7 mouse cellular contexts compared by ENCODE assay signal in genomic region chr4:150655989-150656388, GRCm38 (mm10). TPM values are rescaled to one million over a fixed set of nuclear protein-coding genes. Genes with fewer than 3 reads are reported as not detected.
DNase-seq lines count a peak whose midpoint lies in the region; ATAC-seq and TF ChIP-seq lines count a peak whose summit lies in the region.

No protein-coding gene starts in this region.

- no peaks in the 10 kb centered on the region for H3K79me2 ChIP-seq in heart, adult 2 months (replicated peaks; ENCODE audit: control insufficient read depth, insufficient read depth, low read length)

- WGBS in embryonic facial prominence, embryonic 12.5 days: 4% methylated on average over 17 of the region's 17 CpGs
- WGBS in heart, adult 2 months: 4% methylated on average over 17 of the region's 17 CpGs
- 3% methylated on average over 17 of the region's 17 CpGs for WGBS in kidney, adult 2 months
- 5% methylated on average over 17 of the region's 17 CpGs for WGBS in limb, embryonic 12.5 days
- 7% methylated on average over 17 of the region's 17 CpGs for WGBS in midbrain, embryonic 14.5 days

- no peak overlapping the region for H3K4me3 ChIP-seq in embryonic facial prominence, embryonic 12.5 days
- no peak overlapping the region for H3K4me3 ChIP-seq in heart, adult 2 months
- H3K4me3 ChIP-seq in kidney, adult 2 months (ENCODE audit: insufficient read depth, low read depth, low read length): no peak overlapping the region
- no peak overlapping the region for H3K4me3 ChIP-seq in limb, embryonic 12.5 days (replicated peaks)
- no peak overlapping the region for H3K4me3 ChIP-seq in midbrain, embryonic 14.5 days (replicated peaks; ENCODE audit: low read depth, low read length)

- peak overlapping the region; percentile 38; the same call in 1 of the 2 replicates for H3K9ac ChIP-seq in embryonic facial prominence, embryonic 12.5 days
- no peak overlapping the region for H3K9ac ChIP-seq in heart, adult 2 months (ENCODE audit: low read depth, low read length)
- no peak overlapping the region for H3K9ac ChIP-seq in limb, embryonic 12.5 days (replicated peaks)
- H3K9ac ChIP-seq in midbrain, embryonic 14.5 days (replicated peaks; ENCODE audit: low read length): no peak overlapping the region

- TF ChIP-seq EP300 in heart, adult 2 months (IDR thresholded peaks at IDR 0.05; ENCODE audit: insufficient read depth, low read depth, low read length): peak; percentile 86

- H3K4me2 ChIP-seq in embryonic facial prominence, embryonic 12.5 days (replicated peaks): peak overlapping the region; percentile 19; the same call in 1 of the 2 replicates
- H3K4me2 ChIP-seq in limb, embryonic 12.5 days: peak overlapping the region; percentile 11; the same call in 1 of the 2 replicates
- no peak overlapping the region for H3K4me2 ChIP-seq in midbrain, embryonic 14.5 days (ENCODE audit: low read length)

- DNase-seq in adrenal gland, postnatal 10 days: peak; percentile 93
- peak; percentile 82 to 91 for DNase-seq in heart, adult 2 months
- peak; percentile 90 for DNase-seq in kidney, adult 2 months
- peak; percentile 92 for DNase-seq in midbrain, embryonic 14.5 days
- peak; percentile 61 for DNase-seq in spleen, adult 12 weeks (ENCODE audit: low spot score)

- no peak overlapping the region for H3K27ac ChIP-seq in embryonic facial prominence, embryonic 12.5 days
- no peak overlapping the region for H3K27ac ChIP-seq in heart, adult 2 months
- H3K27ac ChIP-seq in kidney, adult 2 months (ENCODE audit: insufficient read depth, low read depth, low read length): no peak overlapping the region
- H3K27ac ChIP-seq in limb, embryonic 12.5 days: no peak overlapping the region
- no peak overlapping the region for H3K27ac ChIP-seq in midbrain, embryonic 14.5 days (replicated peaks; ENCODE audit: low read depth, low read length)

- ATAC-seq in embryonic facial prominence, embryonic 12.5 days (ENCODE audit: insufficient number of reproducible peaks, insufficient read depth, low FRiP score, low TSS enrichment): peak; percentile 59; the same call in 1 of the 2 replicates
- ATAC-seq in limb, embryonic 12.5 days (ENCODE audit: insufficient number of reproducible peaks, insufficient read depth, low FRiP score, low TSS enrichment, low read depth): peak; percentile 38; the same call in 1 of the 2 replicates
- peak; percentile 70; the same call in 1 of the 2 replicates for ATAC-seq in midbrain, embryonic 14.5 days (ENCODE audit: low FRiP score, low TSS enrichment)

- intact Hi-C loops in heart, adult 2 months (cut with DNase I): loop anchor here (1.0 to 2.0 kb wide), 3 partner anchors 194 to 311 kb away; no protein-coding TSS in a partner anchor

- peak; percentile 90 for TF ChIP-seq CTCF in heart, adult 2 months (IDR thresholded peaks at IDR 0.05)
- peak; percentile 95 for TF ChIP-seq CTCF in kidney, adult 2 months (conservative IDR thresholded peaks at IDR 0.05; ENCODE audit: insufficient read depth, insufficient read length, low read depth, low read length)

- no peaks in the 10 kb centered on the region for H3K36me3 ChIP-seq in embryonic facial prominence, embryonic 12.5 days
- H3K36me3 ChIP-seq in heart, adult 2 months (ENCODE audit: control insufficient read depth, insufficient read depth, low read length): no peaks in the 10 kb centered on the region
- H3K36me3 ChIP-seq in kidney, adult 2 months (ENCODE audit: control insufficient read depth, insufficient read depth, low read length): no peaks in the 10 kb centered on the region
- no peaks in the 10 kb centered on the region for H3K36me3 ChIP-seq in limb, embryonic 12.5 days
- H3K36me3 ChIP-seq in midbrain, embryonic 14.5 days (ENCODE audit: control insufficient read depth, insufficient read depth, low read length): no peaks in the 10 kb centered on the region

- no peak for TF ChIP-seq POLR2A in heart, adult 2 months (IDR thresholded peaks at IDR 0.05; ENCODE audit: insufficient read depth, low read depth, low read length)
- no peak for TF ChIP-seq POLR2A in kidney, adult 2 months (IDR thresholded peaks at IDR 0.05; ENCODE audit: low read depth, low read length)

- peaks cover 41% of the 10 kb centered on the region for H3K27me3 ChIP-seq in embryonic facial prominence, embryonic 12.5 days
- H3K27me3 ChIP-seq in heart, adult 2 months (ENCODE audit: control insufficient read depth, insufficient read depth, low read length): peaks cover 2% of the 10 kb centered on the region; the same call in 1 of the 2 replicates
- no peaks in the 10 kb centered on the region for H3K27me3 ChIP-seq in kidney, adult 2 months (replicated peaks; ENCODE audit: control insufficient read depth, insufficient read depth, low read length)
- H3K27me3 ChIP-seq in limb, embryonic 12.5 days: peaks cover 36% of the 10 kb centered on the region
- H3K27me3 ChIP-seq in midbrain, embryonic 14.5 days (ENCODE audit: control insufficient read depth, insufficient read depth, low read length): 0 out of 2 replicates have a peak, but pooled peaks cover 3% of the 10 kb centered on the region

- H3K4me1 ChIP-seq in embryonic facial prominence, embryonic 12.5 days: peaks cover 7% of the 10 kb centered on the region
- no peaks in the 10 kb centered on the region; the same call in 1 of the 2 replicates for H3K4me1 ChIP-seq in heart, adult 2 months (ENCODE audit: control insufficient read depth, insufficient read depth, low read length)
- no peaks in the 10 kb centered on the region for H3K4me1 ChIP-seq in kidney, adult 2 months (ENCODE audit: control insufficient read depth, insufficient read depth, low read length)
- peaks cover 15% of the 10 kb centered on the region for H3K4me1 ChIP-seq in limb, embryonic 12.5 days (replicated peaks)
- H3K4me1 ChIP-seq in midbrain, embryonic 14.5 days (ENCODE audit: control insufficient read depth, insufficient read depth, low read length): 0 out of 2 replicates have a peak, but pooled peaks cover 4% of the 10 kb centered on the region

- H3K9me3 ChIP-seq in embryonic facial prominence, embryonic 12.5 days: 0 out of 2 replicates have a peak, but pooled peaks cover 3% of the 10 kb centered on the region
- 0 out of 2 replicates have a peak, but pooled peaks cover 7% of the 10 kb centered on the region for H3K9me3 ChIP-seq in limb, embryonic 12.5 days
- no peaks in the 10 kb centered on the region for H3K9me3 ChIP-seq in midbrain, embryonic 14.5 days (ENCODE audit: control insufficient read depth, low read length)

RNA-seq across cellular contexts. Expression of gene Slc45a1, which starts 4.0 kb away (rescaled TPM):
- total RNA-seq in adrenal gland, postnatal 10 days (2021): 1 to 10 TPM in 1 of 2 experiments, under 1 TPM in 1; 0.72 to 1.7 TPM
- polyA plus RNA-seq in embryonic facial prominence, embryonic 12.5 days (2016; fragmentation: Nextera tagmentation; extraction: Ambion mirVana): 1.3 and 1.5 TPM in 2 replicates
- total RNA-seq in heart, adult 2 months (2021): not detected
- not detected in 2 replicates for polyA plus RNA-seq in heart, adult 2 months (2012; rRNA removed)
- polyA plus RNA-seq in kidney, adult 2 months (2012; rRNA removed): 0.08 and 0.17 TPM in 2 replicates
- polyA plus RNA-seq in limb, embryonic 12.5 days (2016; fragmentation: Nextera tagmentation; extraction: Ambion mirVana): 0.70 and 0.84 TPM in 2 replicates
- polyA plus RNA-seq in midbrain, embryonic 14.5 days (2014; fragmentation: Nextera tagmentation; extraction: Ambion mirVana): 28.0 and 29.3 TPM in 2 replicates

Comparison
In these comparisons a context has a peak if more than half of its experiments do, and no peak if none do; other contexts are left out.
1. RNA of gene Slc45a1, which starts 4.0 kb away (polyA plus RNA-seq): 28.0 to 29.3 TPM in midbrain, embryonic 14.5 days; 1.3 to 1.5 TPM in embryonic facial prominence, embryonic 12.5 days, 0.70 to 0.84 TPM in limb, embryonic 12.5 days, 0.08 to 0.17 TPM in kidney, adult 2 months and not detected in heart, adult 2 months; every median in the first group is over 10 times any median in the second.
2. Peak in every context shown above with its lines, with median percentiles within 50 percentile points of each other: DNase-seq and ATAC-seq.